Mouse (Mus musculus): ENCODE data around the gene 4930474N05Rik. TPM values are rescaled to one million over a fixed set of nuclear protein-coding genes. Genes with fewer than 3 reads are reported as not detected.

4930474N05Rik gene
- polyA plus RNA-seq (2012) = not detected in 2 replicates

DNA sequence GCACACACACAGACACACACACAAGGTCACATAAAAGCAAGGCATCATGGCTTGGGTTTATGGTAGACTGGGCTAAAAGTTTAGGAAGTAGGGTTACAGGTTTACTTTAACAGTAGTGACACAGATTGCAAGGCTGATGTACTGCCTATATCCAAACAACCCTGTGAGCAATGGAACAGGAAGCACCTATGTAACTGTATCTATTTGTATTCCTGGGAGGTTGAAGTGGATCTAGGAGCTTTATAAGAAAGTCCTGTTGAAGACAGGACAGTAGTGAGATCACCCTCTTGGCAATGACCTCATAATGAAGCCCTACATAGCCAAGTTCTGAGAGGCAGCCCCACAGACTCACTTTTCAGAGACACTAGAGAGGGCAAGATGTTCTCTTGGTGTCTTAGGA, at the start of gene 4930474N05Rik:
TSS of gene 4930474N05Rik (plus strand) at position 301 of the 400 bp plus-strand sequence.
- no peak for TF ChIP-seq GATA1 (IDR thresholded peaks at IDR 0.05; ENCODE audit: low read length)

DNA sequence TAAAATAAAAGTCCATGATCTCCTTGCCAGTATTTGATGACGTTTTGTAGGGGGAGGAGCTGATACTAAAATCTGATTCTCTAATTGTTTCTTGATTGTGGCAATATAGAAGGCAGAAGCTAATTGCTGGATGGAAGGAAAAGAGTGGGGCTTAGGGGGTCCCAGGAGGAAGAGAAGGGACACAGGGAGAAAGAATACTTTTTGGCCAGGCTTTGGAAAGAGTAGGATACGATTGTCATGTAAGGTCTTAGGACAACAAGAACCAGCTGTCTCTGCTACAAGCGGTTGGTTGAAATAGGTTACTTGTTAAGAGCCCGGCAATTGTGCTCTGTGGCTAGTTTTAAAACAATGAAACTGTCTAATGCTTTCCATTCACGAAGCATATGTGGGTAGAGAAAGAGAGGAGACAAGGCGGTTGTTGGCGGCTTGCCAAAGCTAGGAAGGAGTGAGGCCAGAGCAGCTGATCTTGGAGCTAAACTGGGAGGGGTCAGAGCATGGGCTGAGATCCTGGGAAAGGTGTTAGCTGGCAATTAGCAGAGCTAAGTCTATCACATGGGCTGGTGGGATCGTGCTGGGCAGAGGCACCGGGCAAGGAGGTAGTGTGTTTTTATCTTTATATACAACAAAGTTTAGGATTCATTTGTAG, 45.8 kb upstream of the 4930474N05Rik start:
- TF ChIP-seq GATA1 (IDR thresholded peaks at IDR 0.05; ENCODE audit: low read length) = no peak

DNA sequence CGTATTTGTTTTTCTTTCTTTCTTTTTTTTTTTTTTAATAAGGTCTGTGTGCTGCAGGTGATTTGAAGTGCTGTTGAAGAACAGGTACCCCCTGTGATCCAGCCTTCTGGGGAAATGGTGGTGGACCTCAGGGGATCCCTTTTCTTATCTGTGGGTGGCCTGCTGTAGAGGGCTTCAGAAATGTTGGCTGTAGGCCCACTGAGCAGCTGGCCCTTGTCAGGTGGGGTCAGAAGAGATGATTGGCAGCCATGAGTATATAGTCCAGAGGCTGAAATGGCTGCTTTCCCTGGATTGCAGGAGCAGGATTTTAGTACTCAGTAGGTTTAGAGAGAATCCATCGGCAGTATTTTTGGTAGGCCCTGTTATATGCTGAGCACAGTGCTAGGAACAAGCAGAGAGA, 41.4 kb upstream of the 4930474N05Rik start:
- TF ChIP-seq GATA1 (IDR thresholded peaks at IDR 0.05; ENCODE audit: low read length) = no peak

DNA sequence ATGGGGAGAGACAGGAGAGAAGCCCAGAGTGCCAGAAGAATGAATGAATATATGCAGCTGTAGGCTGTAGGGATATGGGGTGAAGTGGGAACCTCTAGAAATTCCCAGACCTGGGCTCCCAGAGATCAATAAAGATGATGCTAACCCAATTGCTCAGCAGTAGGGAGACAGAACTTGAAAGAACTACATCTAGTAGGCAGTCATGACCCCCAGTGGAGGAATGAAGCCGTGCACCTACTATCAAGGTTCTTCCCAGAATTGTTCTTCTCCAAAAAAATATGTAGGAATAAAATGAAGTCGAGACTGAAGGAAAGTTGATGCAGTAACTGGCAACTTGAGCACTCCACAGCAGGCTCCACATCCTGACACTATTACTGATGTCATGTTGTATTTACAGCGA, 3.8 kb downstream of the 4930474N05Rik start:
- TF ChIP-seq GATA1 (IDR thresholded peaks at IDR 0.05; ENCODE audit: low read length) = no peak

DNA sequence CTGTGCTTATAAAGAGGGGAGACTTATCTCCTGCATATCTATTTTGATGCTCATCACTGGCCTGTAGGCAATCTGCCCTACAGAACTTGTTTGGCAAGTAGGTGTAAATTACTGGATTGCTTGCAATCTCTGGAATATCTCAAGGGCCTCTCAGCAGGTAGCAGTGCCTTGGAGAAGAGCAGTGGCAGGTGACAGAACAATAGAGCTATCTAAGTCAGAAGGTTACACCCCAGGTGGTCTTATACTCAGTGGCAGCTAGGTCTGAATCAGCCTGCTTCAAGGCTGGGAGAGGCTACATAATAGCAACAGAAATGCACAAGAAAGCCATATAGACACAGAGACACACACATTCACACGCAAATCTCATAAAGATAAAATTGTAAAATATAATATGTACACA, 4.9 kb downstream of the 4930474N05Rik start:
- no peak for TF ChIP-seq GATA1 (IDR thresholded peaks at IDR 0.05; ENCODE audit: low read length)

DNA sequence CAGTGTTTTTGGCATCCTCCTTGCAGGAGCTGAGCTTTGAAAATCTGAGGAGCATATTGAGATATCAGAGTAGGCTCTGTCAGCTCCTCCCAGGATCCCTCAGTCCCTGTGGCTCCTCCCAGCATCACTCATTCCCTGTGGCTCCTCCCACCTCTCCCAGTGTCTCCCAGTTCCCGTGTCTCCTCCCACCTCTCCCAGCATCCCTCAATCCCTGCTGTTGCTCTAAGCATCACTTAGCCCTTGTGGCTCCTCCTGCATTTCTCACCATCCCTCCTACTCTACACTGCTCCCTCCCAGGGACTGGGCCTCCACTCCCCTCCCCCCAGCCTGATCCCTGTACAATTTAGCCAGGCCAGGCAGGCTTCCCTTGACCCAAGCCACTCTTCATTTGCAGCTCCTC, 6.0 kb downstream of the 4930474N05Rik start:
- no peak for TF ChIP-seq GATA1 (IDR thresholded peaks at IDR 0.05; ENCODE audit: low read length)

DNA sequence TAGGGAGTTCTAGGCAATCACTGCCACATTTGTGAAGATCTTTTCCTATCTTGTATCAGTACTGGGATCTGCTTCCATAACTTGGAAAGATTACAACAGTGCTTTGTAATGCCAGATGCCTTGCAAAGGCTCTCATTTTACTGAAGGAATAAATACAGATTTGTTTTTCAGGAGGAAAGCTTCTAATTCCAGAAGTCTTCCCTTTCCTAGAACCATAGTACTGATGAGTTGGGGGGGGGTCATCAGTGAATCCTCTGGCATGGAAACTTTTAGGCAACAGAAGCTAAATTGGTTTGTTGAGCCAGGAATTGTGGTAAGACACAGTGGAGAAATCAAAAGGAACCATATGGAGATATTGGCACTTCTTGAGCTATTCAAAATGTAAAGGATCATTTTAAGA, 19.8 kb downstream of the 4930474N05Rik start:
- TF ChIP-seq GATA1 (IDR thresholded peaks at IDR 0.05; ENCODE audit: low read length) = no peak

DNA sequence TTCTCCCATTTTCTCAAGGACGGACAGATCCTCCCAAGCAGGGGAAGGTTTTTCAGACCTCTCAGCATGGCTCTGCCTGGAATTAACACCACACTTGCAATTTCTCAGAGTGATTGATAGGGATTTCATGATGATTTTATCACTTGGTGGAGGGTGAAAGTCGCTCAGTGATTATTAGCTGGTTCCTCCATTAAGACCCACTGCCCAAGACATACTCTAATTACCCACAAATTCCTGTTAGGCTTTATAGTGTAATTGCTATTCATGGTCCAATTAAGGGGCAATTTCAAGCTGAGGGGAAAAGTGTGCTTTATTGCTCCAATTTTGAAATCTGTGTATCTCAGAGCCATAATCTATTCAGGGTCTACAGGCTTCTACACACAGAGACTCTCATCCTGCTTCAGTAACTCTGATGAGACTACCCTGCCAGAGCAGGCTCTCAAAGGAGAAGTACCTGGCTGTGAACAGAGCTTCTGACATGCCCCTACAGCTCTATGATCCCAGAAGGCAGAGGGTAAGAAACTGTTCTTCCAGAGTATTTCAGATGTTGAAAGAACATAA, 29.1 kb downstream of the 4930474N05Rik start:
- no peak for TF ChIP-seq GATA1 (IDR thresholded peaks at IDR 0.05; ENCODE audit: low read length)

DNA sequence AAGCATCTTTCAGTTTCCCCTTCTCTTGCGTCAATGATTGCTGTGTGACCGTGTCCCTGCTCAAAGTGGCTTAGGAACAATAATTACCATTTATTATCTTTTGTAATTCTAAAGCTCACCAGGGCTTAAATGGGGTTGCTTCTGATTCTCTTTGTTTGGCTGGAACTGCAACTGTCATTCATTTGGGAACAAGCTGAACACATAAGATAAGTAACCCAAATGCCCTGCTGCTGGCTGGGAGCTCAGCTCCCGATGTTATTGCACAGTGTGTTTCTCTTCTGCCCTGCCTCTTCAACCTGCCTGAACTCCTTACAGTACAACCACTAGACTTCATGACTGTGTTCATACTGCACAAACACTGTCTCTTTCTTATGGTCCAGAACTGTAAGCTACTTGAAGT, 41.0 kb downstream of the 4930474N05Rik start:
- no peak for TF ChIP-seq GATA1 (IDR thresholded peaks at IDR 0.05; ENCODE audit: low read length)

DNA sequence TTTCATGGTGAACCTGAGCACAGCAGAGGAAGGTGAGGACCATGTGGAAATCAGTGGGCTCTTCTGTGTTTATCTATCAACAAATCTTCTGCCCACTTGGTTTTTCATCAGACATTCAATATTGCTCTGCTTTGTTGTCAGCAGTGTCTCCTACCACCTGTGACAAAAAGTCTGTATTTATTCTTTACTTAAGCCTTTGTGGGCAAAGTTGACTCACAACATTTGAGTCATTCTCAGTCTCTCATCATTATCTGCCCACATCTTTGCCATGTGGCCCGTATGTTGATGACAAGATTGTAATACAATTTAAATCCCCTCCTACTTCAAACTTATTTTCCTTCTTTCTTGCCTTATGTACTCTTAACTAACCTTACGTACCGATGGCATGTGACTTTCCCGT, 43.0 kb downstream of the 4930474N05Rik start:
- no peak for TF ChIP-seq GATA1 (IDR thresholded peaks at IDR 0.05; ENCODE audit: low read length)

DNA sequence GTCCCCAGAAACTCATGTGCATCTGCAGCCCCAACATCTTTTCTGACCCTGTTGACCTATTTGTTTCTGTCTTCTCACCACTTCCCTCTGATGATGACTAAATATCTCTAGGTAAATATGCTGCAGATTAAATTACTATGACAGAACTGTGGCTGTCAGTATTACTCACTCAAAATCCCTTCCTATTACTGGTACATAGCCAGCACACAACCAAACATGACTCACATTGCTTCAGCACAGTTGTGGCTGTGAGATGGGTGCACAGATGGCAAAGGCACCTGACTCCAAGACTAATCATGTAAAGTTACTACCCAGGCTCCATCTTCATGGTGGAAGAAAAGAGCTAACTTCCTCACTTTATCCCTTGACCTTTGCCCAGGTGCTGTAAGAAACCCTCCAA, 50.5 kb downstream of the 4930474N05Rik start:
- no peak for TF ChIP-seq GATA1 (IDR thresholded peaks at IDR 0.05; ENCODE audit: low read length)
